Mouse (Mus musculus) C2C12 (cell line): ENCODE data around the gene Ppp2r5a.

Experiments used
- CEBPB ChIP-seq: IDR thresholded peaks from one replicate; pipeline ENCODE4 v1.6.1; 2011; ENCODE audit warnings: low read depth, mild to moderate bottlenecking, control low read depth, moderate library complexity
- CTCF ChIP-seq: IDR thresholded peaks from one replicate; pipeline ENCODE4 v1.5.1; 2011; ENCODE audit not compliant: control insufficient read depth, insufficient read depth, insufficient read length
- FOSL1 ChIP-seq: IDR thresholded peaks from one replicate; pipeline ENCODE4 v1.8.0; 2011; ENCODE audit warnings: mild to moderate bottlenecking, low read length; ENCODE audit not compliant: poor library complexity, insufficient read depth, severe bottlenecking
- MYOD1 ChIP-seq: IDR thresholded peaks from one replicate; pipeline ENCODE4 v1.6.1; 2011; ENCODE audit warnings: low read depth; ENCODE audit not compliant: control insufficient read depth, insufficient read length
- USF1 ChIP-seq: IDR thresholded peaks from one replicate; pipeline ENCODE4 v1.6.1; 2011; ENCODE audit warnings: low read depth, mild to moderate bottlenecking, control low read depth, moderate library complexity

DNA sequence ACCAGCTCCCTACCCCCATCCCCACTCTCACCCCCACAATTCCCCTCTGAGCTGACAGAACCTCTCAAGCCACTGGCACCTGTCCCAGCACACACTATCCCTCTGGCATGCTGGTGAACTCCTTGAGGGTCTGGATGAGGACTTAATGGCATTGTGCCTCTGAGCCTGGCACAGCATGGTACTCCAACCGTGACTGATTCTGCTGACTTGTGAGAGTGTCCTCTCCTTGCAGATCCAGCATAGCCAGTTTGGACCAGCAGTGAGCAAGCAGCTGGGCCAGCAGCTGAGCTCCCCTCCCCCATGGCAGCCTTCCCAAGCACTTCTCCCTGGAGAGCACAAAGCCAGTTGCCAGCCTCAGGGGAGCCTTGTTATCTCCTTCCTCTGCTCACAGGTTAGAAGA lies 32.3 kb upstream of the Ppp2r5a start:
- TF ChIP-seq CTCF (no peak), USF1 (no peak), CEBPB (no peak), MYOD1 (no peak), FOSL1 (no peak)
